Mouse (Mus musculus): Measurements from ENCODE around the gene Rbbp5. TPM values are rescaled to one million over a fixed set of nuclear protein-coding genes. Genes with fewer than 3 reads are reported as not detected.

The Rbbp5 gene
- total and polyA plus RNA-seq, 2 experiments from 2014 or later, result 24.7 to 33.7 TPM

DNA sequence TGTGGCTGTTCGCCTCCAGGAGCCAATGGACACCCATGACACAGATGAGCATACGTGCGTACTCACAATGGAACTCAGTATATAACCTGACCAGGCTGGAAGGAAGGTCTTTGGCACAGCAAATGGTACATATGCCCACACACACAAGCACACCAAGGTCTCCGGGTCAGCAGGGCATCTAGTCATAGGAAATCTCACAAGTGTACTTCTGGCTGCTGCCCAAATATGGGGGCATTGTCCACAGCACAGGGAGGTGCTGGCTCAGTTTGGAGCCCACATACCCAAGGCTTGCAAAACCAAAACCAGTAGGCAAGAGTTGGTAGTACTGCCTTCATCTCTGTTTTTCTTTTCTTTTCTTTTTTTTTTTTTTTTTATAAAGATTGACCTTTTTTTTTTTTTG, 58.4 kb downstream of the Rbbp5 start:
- no peaks in the 10 kb centered on the region for H3K27me3 ChIP-seq (ENCODE audit: insufficient read depth, low read length)
- H3K4me2 ChIP-seq (ENCODE audit: low read depth), result no peak overlapping the region
- H3K36me3 ChIP-seq (ENCODE audit: insufficient read depth), result peaks cover 15% of the 10 kb centered on the region
- WGBS, result 85% methylated on average over 4 of the region's 4 CpGs
- DNase-seq (no peak), ATAC-seq (no peak)
- H3K9ac ChIP-seq, result no peak overlapping the region
- no peaks in the 10 kb centered on the region for H3K9me3 ChIP-seq (ENCODE audit: low read length)
- no peak for TF ChIP-seq CTCF (IDR thresholded peaks at IDR 0.05; ENCODE audit: low read depth)
- H3K4me3 ChIP-seq (ENCODE audit: low read depth, low read length), result no peak overlapping the region
- H3K27ac ChIP-seq (ENCODE audit: low read depth, low read length), result no peak overlapping the region
- 0 out of 2 replicates have a peak, but pooled peaks cover 1% of the 10 kb centered on the region for H3K4me1 ChIP-seq (ENCODE audit: insufficient read depth)

- no peak for TF ChIP-seq CTCF (IDR thresholded peaks at IDR 0.05; ENCODE audit: low read depth)
- whole genome bisulfite sequencing, result 69% methylated on average over 3 of the region's 3 CpGs
- Histone ChIP-seq H3K36me3 (ENCODE audit: insufficient read depth) (peaks cover 15% of the 10 kb centered on the region), H3K4me1 (ENCODE audit: insufficient read depth) (peaks cover 9% of the 10 kb centered on the region; the same call in 1 of the 2 replicates), H3K9me3 (ENCODE audit: low read length) (no peaks in the 10 kb centered on the region), H3K4me3 (ENCODE audit: low read depth, low read length) (no peak overlapping the region), H3K9ac (no peak overlapping the region), H3K27ac (ENCODE audit: low read depth, low read length) (no peak overlapping the region), H3K27me3 (ENCODE audit: insufficient read depth, low read length) (no peaks in the 10 kb centered on the region), H3K4me2 (ENCODE audit: low read depth) (no peak overlapping the region)
- DNase-seq (no peak), ATAC-seq (no peak)
Observed at GRCm38 (mm10) chr1:132536416-132536815, 59.3 kb downstream of the Rbbp5 start.

GRCm38 (mm10) chr1:132537736-132538135, 60.6 kb downstream of the Rbbp5 start:
- ATAC-seq (no peak), DNase-seq (no peak)
- Histone ChIP-seq H3K4me1 (ENCODE audit: insufficient read depth) (peaks cover 19% of the 10 kb centered on the region), H3K9ac (no peak overlapping the region), H3K4me3 (ENCODE audit: low read depth, low read length) (no peak overlapping the region), H3K4me2 (ENCODE audit: low read depth) (0 out of 2 replicates have a peak overlapping the region, but pooled peaks have one; percentile 83), H3K27ac (ENCODE audit: low read depth, low read length) (no peak overlapping the region), H3K27me3 (ENCODE audit: insufficient read depth, low read length) (no peaks in the 10 kb centered on the region), H3K36me3 (ENCODE audit: insufficient read depth) (peaks cover 7% of the 10 kb centered on the region; the same call in 1 of the 2 replicates), H3K9me3 (ENCODE audit: low read length) (no peaks in the 10 kb centered on the region)
- no peak for TF ChIP-seq CTCF (IDR thresholded peaks at IDR 0.05; ENCODE audit: low read depth)
- 71% methylated on average over 5 of the region's 5 CpGs for WGBS

- Histone ChIP-seq H3K4me2 (ENCODE audit: low read depth) (peak overlapping the region; percentile 83), H3K27ac (ENCODE audit: low read depth, low read length) (peak overlapping the region; percentile 57), H3K4me1 (ENCODE audit: insufficient read depth) (peaks cover 24% of the 10 kb centered on the region), H3K36me3 (ENCODE audit: insufficient read depth) (no peaks in the 10 kb centered on the region), H3K9ac (peak overlapping the region; percentile 71), H3K27me3 (ENCODE audit: insufficient read depth, low read length) (no peaks in the 10 kb centered on the region), H3K4me3 (ENCODE audit: low read depth, low read length) (peak overlapping the region; percentile 52), H3K9me3 (ENCODE audit: low read length) (no peaks in the 10 kb centered on the region)
- WGBS, result 56% methylated on average over 7 of the region's 7 CpGs
- DNase-seq (no peak), ATAC-seq (no peak)
- TF ChIP-seq CTCF (IDR thresholded peaks at IDR 0.05; ENCODE audit: low read depth), result no peak
Observed at GRCm38 (mm10) chr1:132540701-132541100, 63.5 kb downstream of the Rbbp5 start.

GRCm38 (mm10) chr1:132541171-132541823, 64.1 kb downstream of the Rbbp5 start:
- Histone ChIP-seq H3K27ac (ENCODE audit: low read depth, low read length) (peak overlapping the region; percentile 57; the same call in 1 of the 2 replicates), H3K4me1 (ENCODE audit: insufficient read depth) (peaks cover 24% of the 10 kb centered on the region)

GRCm38 (mm10) chr1:132541824-132542599, 64.8 kb downstream of the Rbbp5 start:
- Histone ChIP-seq H3K27ac (ENCODE audit: low read depth, low read length) (peak overlapping the region; percentile 83), H3K27me3 (ENCODE audit: insufficient read depth, low read length) (no peaks in the 10 kb centered on the region), H3K4me1 (ENCODE audit: insufficient read depth) (peaks cover 24% of the 10 kb centered on the region), H3K9me3 (ENCODE audit: low read length) (no peaks in the 10 kb centered on the region), H3K4me2 (ENCODE audit: low read depth) (peak overlapping the region; percentile 83), H3K4me3 (ENCODE audit: low read depth, low read length) (peak overlapping the region; percentile 52), H3K9ac (peak overlapping the region; percentile 71), H3K36me3 (ENCODE audit: insufficient read depth) (no peaks in the 10 kb centered on the region)
- DNase-seq (no peak), ATAC-seq (peak; percentile 1; the same call in 1 of the 2 replicates)
- TF ChIP-seq CTCF (IDR thresholded peaks at IDR 0.05; ENCODE audit: low read depth), result no peak
- 14% methylated on average over 5 of the region's 5 CpGs for WGBS

More at GRCm38 (mm10) chr1:132541171-132541823, 64.1 kb downstream of the Rbbp5 start:
- no peak for TF ChIP-seq CTCF (IDR thresholded peaks at IDR 0.05; ENCODE audit: low read depth)
- Histone ChIP-seq H3K36me3 (ENCODE audit: insufficient read depth) (no peaks in the 10 kb centered on the region), H3K9me3 (ENCODE audit: low read length) (no peaks in the 10 kb centered on the region), H3K9ac (peak overlapping the region; percentile 71), H3K27me3 (ENCODE audit: insufficient read depth, low read length) (no peaks in the 10 kb centered on the region), H3K4me3 (ENCODE audit: low read depth, low read length) (peak overlapping the region; percentile 52), H3K4me2 (ENCODE audit: low read depth) (peak overlapping the region; percentile 83)
- DNase-seq, result no peak
- ATAC-seq, result no peak
- 8% methylated on average over 14 of the region's 14 CpGs for WGBS
